Mouse (Mus musculus): ENCODE results near the gene Mov10.

The Mov10 gene

DNA sequence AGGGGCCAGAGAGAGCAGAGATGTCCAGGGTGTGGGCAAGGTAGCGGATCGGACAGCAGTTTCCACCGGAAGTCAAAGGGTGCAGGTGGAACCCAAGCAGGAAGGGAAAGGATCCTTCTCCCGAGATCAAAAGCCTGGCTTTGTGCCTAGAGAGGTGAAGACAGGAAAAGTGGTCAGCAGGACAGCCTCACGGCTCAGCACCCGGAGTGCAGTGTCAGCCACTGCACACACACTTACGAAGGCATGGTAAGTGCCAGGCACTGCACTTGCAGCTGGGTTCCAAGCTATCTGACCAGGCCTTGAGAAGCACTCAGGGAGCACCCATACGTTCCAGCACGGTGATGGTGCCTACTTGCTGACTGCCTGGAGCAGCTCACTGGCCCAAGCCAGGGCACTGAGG is 12.8 kb downstream of the Mov10 start:
- DNase-seq (ENCODE audit: low spot score): no peak

DNA sequence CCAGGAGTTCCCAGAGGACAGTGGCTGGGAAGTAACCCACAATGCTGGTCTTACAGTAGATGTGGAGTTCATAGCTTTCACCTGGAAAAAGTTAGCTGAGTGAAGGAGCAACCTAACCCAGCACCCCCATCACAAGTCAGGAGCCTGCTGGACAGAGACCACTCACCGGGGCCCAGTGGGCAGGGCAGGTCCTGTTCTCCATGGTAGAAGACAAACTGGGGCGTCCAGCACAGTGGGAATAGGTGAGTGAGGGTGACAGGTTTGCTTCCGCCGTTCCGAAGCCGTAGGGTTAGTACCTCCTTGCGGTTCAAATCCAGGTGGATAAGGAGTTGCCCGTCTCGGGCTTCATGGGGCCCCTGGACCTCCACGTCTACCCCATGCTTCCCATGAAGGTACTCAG is 14.1 kb downstream of the Mov10 start:
- no peak for DNase-seq (ENCODE audit: low spot score)

DNA sequence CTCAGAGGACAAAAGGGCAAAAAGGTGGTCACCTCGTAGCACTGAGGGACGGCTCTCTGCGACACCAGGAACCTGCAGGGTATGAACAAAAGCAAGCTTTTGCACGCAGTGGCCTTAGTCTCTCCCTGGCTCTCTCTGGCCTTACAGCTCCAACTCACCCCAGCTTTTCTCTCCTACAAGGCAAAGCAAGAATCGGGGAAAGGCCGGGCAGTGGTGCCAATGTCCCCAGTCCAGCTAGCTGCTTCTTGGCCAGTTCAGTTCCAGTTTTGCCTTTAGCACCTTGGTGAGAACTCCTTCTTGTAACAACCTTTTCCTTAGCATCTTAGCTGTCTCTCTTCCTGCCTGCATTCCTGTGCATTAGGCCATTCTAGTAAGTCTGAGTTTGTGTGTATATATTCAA is 16.9 kb downstream of the Mov10 start:
- no peak for DNase-seq (ENCODE audit: low spot score)

DNA sequence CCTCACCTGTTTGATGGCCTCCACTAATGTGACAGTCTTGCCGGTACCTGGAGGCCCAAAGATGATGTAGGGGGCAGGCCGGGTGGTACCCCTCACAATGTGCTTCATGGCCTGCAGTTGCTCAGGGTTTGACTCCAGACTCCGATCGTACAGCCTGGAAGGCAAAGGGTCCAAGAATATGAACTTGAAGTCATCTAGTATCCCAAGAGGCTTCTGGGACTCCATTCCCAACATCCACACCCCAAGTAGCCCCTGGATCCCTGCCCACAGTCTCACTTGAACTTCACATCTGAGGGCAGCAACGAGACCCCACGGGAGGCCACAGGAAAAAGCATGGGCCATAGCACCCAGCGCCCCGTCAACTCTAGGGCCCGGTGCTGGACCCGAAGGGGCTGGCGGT is 17.7 kb downstream of the Mov10 start:
- DNase-seq (ENCODE audit: low spot score): no peak

DNA sequence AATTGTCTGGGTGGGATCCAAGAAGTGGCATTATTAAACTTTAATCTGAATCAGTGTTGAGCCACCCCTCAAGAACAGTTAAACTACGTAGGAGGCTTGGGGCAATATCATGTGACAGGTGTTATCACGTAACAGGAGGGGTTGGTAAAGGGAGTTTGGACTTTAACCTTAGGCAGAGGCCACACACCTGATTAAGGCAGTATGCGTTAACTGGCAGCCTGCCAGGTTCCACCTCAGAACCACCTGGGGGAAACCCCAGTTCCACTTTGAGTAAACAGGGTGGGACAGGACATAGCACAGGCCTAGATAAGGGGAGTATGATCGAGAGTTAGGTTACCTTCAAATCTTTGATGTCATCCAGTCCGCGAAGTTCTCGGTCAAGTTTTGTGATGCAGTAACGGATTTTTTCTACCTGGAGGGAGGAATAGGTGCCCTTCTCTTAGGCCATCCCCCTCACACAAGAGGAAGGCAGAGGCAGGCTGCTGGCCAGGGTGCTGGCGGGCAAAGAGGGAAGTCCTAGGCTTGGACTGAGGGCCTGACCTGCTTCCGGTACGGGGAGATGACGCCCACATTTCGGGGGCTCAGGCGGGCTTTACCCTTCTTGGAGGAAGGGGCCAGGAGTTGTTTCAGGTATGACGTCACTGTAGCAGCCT is 21.8 kb downstream of the Mov10 start:
- DNase-seq (ENCODE audit: low spot score): no peak

DNA sequence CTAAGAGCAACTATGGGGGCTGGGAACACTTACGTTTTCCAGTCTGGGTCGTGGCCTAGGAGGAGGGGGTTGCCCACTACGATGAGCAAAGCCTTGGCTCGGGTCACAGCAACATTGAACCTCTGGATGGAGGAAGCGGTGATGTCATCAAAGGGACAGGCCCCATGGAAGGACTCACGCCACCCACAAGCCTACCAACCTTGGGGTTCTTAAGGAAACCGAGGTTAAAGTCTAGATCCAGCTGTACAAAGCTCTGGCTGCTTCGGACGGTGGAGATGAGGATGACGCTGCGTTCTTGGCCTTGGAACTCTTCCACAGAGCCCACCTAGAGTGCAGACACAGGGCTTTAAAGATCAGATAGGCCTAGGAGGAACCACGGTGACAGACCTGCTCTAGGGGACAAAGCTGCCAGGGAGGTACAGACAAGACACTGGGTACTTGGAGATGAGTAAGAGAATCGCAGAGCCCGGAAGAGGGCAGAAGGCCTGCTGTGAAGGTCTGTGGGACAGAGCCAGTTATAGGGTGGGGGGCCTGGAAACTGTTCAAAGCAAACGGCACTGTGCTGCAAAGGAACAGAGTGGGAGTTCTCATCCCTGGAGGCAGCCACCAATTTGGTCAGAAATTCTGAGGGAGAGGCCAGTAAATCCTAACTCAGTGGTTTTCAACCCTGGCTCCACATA is 22.6 kb downstream of the Mov10 start:
- DNase-seq (ENCODE audit: low spot score): no peak

DNA sequence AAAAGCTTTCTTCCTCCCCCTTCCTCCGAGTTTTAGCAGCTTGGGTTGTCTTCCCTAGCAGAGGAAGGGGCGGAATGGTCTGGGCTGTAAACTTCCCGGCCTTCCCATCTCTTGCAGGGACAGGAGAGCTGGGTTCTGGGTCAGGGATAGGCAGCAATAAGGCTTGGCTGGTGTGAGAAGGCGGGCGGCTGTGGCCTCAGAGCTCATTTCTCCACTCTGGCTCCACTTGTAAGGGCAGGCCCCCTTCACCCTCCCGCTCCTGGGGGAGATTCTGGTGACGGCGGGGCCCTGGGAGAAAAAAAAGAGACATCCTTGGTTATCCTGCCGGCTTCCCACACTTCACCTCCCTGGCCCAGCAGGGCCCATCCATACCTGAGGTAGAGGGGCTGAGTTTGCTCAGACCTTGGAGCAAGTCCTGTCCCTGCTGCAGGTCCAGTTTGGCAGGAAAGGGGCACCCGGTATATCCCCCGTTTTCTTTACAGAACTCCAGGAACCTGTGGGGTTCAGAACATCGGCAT is 23.4 kb downstream of the Mov10 start:
- no peak for DNase-seq (ENCODE audit: low spot score)

DNA sequence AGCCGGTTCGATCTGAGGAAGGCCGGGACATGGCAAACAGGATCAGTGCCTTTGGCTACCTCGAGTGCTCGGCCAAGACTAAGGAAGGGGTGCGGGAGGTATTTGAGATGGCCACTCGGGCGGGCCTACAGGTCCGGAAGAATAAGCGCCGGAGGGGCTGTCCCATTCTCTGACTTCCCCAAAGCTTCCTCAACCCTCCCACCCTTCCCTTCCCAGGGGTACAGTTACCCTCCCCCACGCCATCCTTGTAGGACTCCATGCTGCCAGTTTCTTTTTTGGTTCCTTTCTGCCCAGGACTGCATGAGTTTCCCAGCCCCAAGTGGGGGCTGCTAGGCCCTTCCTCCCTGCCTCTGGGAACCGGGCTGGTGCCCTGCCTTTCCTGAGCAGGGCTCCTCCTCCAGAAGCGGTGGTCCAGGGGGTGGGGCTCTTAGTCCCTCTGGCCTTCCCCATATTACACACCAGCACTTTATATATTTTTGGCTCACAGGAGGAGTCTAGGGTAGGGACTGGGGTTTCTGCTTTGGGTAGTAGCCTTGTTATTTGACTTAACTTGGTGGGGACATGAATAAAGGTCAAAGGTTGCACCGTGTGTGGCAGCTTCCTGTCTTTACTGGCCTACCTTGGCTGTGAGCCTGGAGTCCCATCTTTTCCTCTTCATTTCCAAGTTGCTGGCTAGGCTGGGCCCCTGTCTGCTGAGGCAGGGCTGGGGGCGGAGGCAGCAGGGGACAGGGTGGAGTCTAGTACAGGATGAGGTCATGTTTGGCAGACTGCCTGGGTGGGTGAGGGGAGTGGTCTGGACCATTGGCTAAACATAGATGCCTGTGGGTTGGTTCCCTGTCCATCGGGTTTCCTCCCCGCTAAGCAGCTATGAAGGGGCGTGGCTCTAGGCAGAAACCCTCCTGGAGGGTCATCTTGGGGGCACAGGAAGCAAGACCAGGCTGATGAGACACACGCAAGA is 24.2 kb downstream of the Mov10 start:
- DNase-seq (ENCODE audit: low spot score): peak; percentile 94

DNA sequence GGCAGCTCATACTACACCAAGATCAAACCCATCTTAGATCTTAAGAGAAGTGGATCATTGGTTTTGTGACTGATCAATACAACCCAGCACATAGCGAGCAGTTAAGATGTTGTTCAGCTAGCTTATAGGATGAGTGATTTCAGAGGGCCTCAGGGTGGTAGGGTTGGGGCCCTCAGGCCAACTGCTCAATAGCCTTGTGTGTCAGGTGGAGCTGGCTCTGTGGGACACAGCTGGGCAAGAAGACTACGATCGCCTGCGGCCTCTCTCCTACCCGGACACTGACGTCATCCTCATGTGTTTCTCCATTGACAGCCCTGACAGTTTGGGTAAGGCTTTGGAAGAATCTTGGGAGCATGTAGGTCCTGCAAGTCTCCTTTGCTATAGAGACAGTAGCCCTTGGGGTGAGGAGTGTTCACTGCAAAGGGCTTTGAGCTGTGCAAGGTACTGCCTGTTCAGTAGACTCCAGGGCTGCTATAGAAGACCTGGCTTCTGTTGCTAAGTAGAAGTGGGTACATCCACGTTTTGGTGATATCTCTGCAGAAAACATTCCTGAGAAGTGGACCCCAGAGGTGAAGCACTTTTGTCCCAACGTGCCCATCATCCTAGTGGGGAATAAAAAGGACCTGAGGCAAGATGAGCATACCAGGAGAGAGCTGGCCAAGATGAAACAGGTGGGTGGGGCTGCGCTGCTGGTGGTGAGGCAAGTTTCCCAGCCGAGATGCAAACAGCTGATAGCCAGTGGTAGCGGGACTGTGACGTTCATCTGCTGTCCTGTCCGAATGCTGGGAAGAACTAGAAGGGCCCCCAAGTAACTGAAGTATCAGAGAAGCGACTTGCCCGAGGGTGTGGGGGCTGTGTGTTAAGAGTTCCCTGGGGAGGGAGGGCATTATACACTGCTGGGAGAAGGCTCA is 25.7 kb downstream of the Mov10 start:
- DNase-seq (ENCODE audit: low spot score): no peak

DNA sequence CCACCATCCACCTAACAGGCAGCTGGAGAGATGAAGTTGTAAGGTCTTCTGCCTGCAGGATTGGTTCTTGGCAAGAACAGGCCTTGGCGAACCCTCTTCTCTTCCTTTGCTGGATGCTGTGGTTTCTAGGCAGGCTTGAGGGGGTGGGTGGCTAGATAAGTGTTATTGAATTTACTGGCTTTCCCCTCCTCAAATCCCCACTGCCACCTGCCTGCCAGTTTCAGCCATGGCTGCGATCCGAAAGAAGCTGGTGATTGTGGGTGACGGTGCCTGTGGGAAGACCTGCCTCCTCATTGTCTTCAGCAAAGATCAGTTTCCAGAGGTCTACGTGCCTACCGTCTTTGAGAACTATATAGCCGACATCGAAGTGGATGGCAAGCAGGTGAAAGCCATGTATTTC is 26.7 kb downstream of the Mov10 start:
- no peak for DNase-seq (ENCODE audit: low spot score)

DNA sequence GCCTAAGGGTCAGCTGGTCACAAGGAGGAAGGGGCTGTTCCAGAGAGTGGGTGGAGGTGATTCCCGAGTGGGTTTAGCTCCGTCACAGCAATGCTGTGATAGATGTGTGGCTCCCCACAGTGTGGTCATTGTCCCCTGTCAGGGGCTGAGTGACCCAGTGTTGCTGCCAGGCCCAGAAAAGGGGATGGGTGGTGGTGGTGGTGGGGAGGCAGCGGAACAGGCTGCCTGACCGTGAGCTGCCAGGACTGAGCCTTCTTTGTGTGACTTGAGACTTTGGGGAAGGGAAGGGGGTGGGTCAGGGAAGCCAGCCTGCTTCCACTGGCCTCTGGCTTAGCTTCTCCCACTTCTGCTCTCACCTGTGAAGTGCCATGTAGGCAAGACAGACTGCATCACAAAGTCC is 27.3 kb downstream of the Mov10 start:
- no peak for DNase-seq (ENCODE audit: low spot score)

DNA sequence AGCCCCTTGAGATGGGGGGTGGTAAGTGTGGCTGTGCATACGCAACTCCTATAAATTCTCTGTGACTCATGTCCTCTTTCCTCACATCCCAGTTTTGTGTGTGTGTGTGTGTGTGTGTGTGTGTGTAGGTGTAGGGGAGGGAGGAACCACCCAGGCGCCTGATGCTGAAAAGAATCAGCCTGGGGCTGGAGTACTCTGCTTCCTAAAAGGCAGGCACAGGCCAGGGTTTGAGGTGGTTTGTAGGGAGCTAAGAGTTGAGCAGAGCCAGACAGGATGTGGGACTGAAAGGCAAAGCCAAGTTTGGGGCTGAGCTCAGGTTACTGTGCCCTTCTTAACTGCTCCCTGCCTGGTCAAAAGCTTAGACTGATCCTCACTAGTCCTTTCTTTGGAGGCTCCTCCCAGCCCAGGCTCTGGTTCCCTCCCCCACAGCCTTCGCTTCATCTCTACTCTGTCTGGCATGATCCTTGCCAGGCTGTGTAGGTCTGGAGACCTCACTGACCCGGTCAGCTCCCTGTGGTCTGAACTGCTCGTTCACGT is 27.9 kb downstream of the Mov10 start:
- DNase-seq (ENCODE audit: low spot score): no peak

DNA sequence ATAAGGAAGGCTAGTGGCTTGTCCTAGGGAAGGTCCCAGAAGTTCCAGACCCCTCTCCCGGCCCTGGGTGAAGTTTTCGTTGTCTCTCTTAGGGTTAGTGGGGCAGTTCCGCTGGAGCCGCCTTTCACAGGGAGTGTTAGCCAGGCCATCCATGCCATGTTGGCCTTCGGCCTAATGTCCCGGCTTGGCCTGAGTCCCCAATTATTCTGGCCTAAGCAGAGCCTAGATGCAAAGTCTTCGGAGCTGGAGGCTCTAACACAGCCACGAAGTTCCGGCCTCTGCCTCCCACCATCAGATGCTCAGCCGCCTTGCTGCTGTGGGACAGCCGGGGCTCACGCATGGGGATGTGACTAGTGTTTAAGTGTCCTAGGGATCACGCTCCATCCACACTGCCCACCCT is 28.5 kb downstream of the Mov10 start:
- no peak for DNase-seq (ENCODE audit: low spot score)

DNA sequence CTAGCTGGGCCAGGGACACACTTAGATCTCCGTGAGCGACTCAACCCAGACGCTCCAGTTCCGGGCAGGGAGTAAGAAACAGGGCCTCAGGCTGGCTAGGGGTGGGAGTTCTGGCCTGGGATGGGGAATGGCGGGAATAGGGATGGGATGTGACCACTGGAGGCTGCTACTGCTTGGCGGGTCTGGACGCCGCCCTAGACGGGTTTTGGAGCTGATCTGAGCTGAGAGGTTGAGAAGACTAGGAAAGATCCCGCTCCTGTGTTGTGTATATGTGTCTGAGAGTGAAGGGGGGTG is 29.1 kb downstream of the Mov10 start:
- no peak for DNase-seq (ENCODE audit: low spot score)

DNA sequence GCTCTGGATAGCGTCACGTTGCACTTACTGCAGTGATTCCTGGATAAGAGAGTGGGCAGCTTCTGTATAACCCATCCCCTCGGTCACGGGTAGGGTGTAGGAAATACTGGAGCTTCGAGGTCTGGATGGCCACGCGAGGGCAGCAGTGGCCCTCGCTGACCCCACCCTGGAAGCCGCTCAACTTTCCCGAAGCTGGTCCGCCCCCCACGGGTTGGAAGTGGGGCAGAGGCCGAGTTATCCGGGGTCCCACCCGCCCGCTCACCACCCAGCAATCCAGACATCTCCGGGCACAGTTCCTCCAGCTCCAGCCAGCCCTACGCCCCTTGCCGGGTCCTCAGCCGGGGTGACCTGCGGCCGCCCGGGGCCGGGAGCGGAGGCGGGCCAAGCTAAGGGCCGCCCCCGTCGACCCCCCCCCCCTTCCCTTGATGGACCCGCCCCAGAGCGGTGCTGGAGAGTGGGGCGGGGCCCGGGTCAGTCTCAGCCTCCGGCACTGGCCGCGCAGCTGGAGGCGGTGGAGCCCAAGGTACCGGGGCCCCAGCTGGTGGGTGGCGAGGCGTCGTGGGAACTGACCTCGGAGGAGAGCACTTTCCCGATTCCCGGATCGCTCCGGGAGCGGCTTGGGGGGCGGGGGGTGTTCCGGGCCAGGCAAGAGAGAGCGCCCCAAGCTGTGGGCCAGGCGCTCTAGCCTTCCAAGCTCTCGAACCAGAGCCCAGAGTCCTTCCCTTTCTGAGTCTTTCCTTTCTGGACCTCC is 29.6 kb downstream of the Mov10 start:
- peak; percentile 77 for DNase-seq (ENCODE audit: low spot score)

DNA sequence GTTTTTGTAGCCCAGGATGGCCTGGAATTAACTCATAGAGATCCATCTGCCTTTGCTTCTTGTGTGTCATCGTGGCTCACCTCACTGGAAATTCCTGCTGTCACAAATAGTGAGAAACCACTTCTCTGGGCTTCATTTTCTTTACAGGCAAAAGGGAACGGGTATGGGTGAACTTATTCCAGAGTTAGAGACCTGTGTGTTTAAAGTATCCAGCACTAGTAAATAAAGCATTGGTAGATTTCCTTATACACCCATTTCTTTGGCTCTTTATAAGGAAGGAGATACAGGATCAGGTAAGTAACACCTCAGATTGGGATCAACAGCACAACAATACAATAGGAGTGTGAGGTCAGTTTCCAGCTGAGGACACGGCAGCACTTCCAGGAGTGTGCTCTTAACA is 30.3 kb downstream of the Mov10 start, which contains the start of gene Rhoc:
Gene Rhoc, plus strand, starts transcription at position 301 of the 400 bp plus-strand sequence.
- no peak for DNase-seq (ENCODE audit: low spot score)

DNA sequence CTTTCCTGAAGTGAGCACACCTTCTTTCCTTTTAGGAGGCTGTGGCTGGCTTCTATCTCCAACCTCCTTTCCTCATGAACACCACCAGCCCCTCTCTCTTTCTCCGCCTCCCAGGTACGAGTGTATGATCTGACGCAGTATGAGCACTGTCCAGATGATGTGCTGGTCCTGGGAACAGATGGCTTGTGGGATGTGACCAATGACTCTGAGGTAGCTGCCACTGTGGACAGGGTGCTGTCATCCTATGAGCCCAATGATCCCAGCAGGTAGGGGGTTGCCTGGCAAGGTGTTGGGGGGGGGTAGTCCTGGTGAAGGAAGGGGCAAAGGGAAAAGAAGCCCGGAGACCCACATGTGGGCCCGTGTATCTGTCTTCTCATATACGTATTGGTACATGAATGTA is 33.1 kb downstream of the Mov10 start:
- DNase-seq (ENCODE audit: low spot score): no peak

DNA sequence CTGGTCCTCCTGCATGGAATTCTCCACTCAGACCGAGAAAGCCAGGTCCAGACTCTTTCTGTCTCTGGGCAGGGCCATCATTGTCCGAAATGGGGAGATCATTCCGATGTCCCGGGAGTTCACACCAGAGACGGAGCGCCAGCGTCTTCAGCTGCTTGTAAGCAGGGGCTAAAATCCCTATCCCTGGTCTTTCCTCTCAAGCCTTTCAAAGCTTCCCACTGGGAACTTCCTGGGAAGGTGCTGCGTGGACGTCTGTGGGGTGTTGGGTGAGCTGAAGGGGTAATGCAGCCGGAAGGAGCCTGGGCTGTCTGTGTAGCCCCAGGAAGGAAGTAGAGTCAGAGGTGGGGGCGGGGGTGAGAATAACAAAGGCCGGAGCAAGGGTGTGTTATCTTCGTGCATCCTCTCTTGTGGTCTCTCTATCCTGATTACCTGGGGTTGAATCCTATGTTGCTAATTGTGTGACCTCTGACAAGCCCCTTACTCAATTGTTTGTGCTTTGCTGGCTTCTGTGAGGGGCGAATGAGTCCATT is 34.3 kb downstream of the Mov10 start:
- DNase-seq (ENCODE audit: low spot score): no peak

DNA sequence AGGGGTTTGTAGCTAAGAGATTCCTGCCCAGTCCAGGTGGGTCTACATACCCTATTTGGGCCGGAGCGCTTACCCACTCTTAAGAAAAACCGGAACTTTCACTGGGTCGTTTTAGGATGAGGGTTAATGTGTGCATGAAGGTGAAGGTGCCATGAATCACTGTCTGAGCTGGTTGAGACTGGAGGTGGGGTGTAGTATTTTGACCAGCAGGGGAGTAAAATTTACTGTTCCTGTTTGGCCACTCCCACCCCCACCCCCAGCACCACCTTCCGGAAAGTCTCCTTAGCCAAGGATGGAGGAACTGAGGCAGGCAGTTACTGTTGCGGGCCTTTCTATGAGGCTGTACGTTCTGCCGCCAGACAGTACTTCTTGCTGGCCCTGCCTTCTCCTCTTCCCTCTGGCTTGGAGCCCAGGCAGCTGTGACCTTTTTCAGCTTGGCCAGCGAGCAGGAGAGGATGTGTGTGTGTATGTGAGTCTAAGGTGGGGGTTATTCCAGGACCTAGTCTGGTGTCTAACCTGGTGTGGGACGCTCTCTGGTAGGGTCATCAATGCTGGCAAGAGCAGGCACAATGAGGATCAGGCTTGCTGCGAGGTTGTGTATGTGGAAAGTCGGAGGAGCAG is 36.2 kb downstream of the Mov10 start:
- no peak for DNase-seq (ENCODE audit: low spot score)

DNA sequence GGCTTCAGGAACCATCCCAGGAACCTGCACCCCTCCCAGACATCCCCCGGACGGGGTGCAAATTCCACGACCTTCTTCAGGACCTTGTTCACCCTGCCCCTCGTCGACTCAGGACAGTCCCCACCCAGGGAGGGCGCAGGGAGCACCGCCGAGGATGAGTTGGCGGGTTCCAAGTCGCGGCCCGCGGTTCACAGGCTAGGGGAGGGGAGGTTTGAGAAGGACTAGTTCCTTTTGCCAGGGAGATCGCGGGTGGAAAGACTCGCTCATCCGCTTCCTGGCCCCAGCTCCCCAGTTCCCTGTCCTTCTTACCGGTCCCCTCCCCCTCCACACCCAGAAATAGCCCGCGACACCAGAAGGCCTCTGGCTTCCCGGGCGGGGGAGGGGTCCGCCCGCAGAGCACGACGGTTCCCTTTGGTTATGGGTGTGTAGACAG is 36.9 kb downstream of the Mov10 start, which contains the start of gene Fam19a3:
Gene Fam19a3, minus strand, starts transcription at position 370 of the 433 bp plus-strand sequence.
- DNase-seq (ENCODE audit: low spot score): no peak
